Mouse (Mus musculus) heart, embryonic 11.5 days (tissue): Measurements from ENCODE around the gene Ptprn2. TPM values are rescaled to one million over a fixed set of nuclear protein-coding genes. Genes with fewer than 3 reads are reported as not detected.

Source experiments
- ATAC-seq: fragments of 200-750 bp; cut with Nextera tagmentation; replicated peaks from 2 replicates; pipeline ENCODE4 v1.8.0; 2017; ENCODE audit warnings: moderate library complexity; ENCODE audit not compliant: insufficient number of reproducible peaks, low FRiP score, low TSS enrichment
- H3K27ac ChIP-seq: fragments of 300-500 bp; sonication (generic); 2 replicates; pipeline ENCODE4 v1.5.1; 2014; ENCODE audit warnings: mild to moderate bottlenecking, low read depth, low read length
- H3K27me3 ChIP-seq: fragments of 300-500 bp; sonication (generic); 2 replicates; pipeline ENCODE4 v1.6.1; 2014; ENCODE audit warnings: mild to moderate bottlenecking, low read length, mixed read lengths; ENCODE audit not compliant: control insufficient read depth, insufficient read depth
- H3K36me3 ChIP-seq: fragments of 300-500 bp; sonication (generic); 2 replicates; pipeline ENCODE4 v1.6.1; 2014; ENCODE audit warnings: mild to moderate bottlenecking, low read length, moderate library complexity, mixed read lengths; ENCODE audit not compliant: control insufficient read depth, insufficient read depth
- H3K4me1 ChIP-seq: fragments of 300-500 bp; sonication (generic); 2 replicates; pipeline ENCODE4 v1.6.1; 2014; ENCODE audit warnings: low read length; ENCODE audit not compliant: control insufficient read depth, insufficient read depth
- H3K4me2 ChIP-seq: fragments of 300-500 bp; sonication (generic); 2 replicates; pipeline ENCODE4 v1.6.1; 2014; ENCODE audit warnings: mild to moderate bottlenecking, moderate library complexity
- H3K4me3 ChIP-seq: fragments of 300-500 bp; sonication (generic); 2 replicates; pipeline ENCODE4 v1.5.1; 2014; ENCODE audit warnings: low read depth, low read length
- H3K9ac ChIP-seq: fragments of 300-500 bp; sonication (generic); 2 replicates; pipeline ENCODE4 v1.6.1; 2014; ENCODE audit warnings: mild to moderate bottlenecking, low read depth, low read length, moderate library complexity
- H3K9me3 ChIP-seq: fragments of 300-500 bp; sonication (generic); replicated peaks from 2 replicates; pipeline ENCODE4 v1.6.1; 2016; ENCODE audit warnings: low read length; ENCODE audit not compliant: control insufficient read depth
- WGBS: fragments of 180-500 bp; shearing (Covaris S2); extraction: QIAGEN DNeasy Blood & Tissue Kit; methylation state at CpG from one replicate; pipeline ENCODE4 v1.1.7; 2014; ENCODE audit not compliant: insufficient replicate concordance; 5-methylcytosine and 5-hydroxymethylcytosine counted together
- polyA plus RNA-seq: library from polyadenylated mRNA; unstranded; fragments of >200 nt; fragmentation: Nextera tagmentation; extraction: Ambion mirVana; gene quantifications from 2 replicates; pipeline ENCODE4 v1.2.1, GENCODE M21; 2014

The Ptprn2 gene
- polyA plus RNA-seq, 1 experiment from 2014 or later, result not detected

DNA sequence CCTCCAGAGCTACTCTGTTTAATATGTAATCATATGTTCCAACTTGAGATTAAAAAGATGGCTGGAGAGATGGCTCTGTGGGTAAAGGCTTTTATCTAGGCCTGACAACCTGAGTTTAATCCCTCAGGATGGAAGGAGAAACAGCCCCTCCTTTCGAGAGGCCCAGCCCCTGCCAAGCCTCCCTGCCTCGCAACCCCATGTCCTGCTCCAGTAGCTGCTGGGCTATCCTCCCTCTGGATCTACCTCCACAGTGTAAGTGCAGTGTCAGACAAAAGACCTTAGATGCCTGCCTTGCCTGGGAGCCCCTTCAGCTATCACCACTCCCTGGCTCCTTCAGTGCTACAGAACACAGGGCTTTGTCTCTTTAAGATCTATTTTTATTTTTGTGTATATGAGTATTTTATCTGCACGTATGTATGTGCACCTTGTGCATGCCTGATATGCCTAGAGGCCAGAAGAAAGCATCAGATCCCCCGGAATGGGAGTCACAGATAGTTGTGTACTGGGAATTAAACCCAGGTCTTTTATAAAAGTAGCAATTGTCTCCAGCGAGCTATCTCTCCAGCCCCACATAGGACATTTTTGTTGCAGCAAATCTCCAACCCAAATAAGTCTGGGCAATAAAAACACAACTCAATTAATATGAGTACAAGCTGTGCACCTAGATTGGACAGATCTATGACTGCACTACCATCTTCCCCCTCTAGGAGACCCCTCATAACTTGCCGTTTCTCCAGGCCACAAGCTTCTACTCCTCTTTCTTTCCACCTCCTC, 775.1 kb downstream of the Ptprn2 start:
- no peak overlapping the region for H3K9ac ChIP-seq
- no peaks in the 10 kb centered on the region for H3K36me3 ChIP-seq
- no peak overlapping the region for H3K4me2 ChIP-seq
- no peaks in the 10 kb centered on the region for H3K4me1 ChIP-seq
- no peak overlapping the region for H3K4me3 ChIP-seq
- H3K9me3 ChIP-seq, result no peaks in the 10 kb centered on the region
- H3K27me3 ChIP-seq, result peaks cover 15% of the 10 kb centered on the region
- WGBS, result 57% methylated on average over 6 of the region's 6 CpGs
- H3K27ac ChIP-seq, result no peak overlapping the region
- no peak for ATAC-seq

DNA sequence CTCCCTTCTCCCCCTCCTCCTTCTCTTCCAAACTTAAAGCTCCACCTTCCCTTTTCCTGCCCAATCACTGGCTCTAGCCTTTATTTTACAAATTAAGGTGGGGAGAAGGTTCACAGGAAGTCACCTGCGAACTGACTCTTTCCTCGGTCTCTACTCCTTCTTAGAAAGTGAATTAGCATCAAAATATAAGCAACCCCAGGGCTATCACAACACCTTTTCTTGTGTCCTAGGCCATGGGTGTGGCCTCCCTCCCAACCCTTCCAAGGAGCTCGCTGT, 775.6 kb downstream of the Ptprn2 start:
- no peak for ATAC-seq
- Histone ChIP-seq H3K4me2 (no peak overlapping the region), H3K36me3 (no peaks in the 10 kb centered on the region), H3K4me1 (no peaks in the 10 kb centered on the region), H3K4me3 (no peak overlapping the region), H3K27ac (no peak overlapping the region), H3K9ac (no peak overlapping the region), H3K9me3 (no peaks in the 10 kb centered on the region), H3K27me3 (peaks cover 15% of the 10 kb centered on the region)
- 29% methylated on average over 3 of the region's 3 CpGs for WGBS

DNA sequence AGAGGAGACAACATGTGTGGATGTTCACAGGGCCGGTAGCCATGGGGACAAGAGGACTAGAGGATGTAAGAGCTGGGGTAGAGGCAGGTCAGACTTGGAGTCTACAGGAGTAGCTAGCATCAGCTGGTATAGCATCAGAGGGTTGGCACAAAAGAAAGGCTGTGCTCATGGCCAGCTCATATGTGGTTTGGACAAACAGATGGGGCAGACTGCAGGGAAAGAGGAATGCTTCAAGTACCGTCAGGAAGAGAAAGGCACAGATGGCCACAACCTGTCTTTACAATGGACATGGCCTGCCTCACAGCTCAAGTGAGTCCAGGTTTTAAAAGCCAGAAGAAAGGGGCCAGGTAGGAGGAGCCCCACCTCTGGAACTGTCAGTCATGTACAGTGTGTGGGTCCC, 776.5 kb downstream of the Ptprn2 start:
- H3K27me3 ChIP-seq, result peaks cover 13% of the 10 kb centered on the region
- no peak for ATAC-seq
- H3K4me2 ChIP-seq, result no peak overlapping the region
- no peaks in the 10 kb centered on the region for H3K4me1 ChIP-seq
- no peaks in the 10 kb centered on the region for H3K9me3 ChIP-seq
- no peak overlapping the region for H3K27ac ChIP-seq
- H3K9ac ChIP-seq, result no peak overlapping the region
- WGBS, result 73% methylated on average over 2 of the region's 2 CpGs
- H3K36me3 ChIP-seq, result no peaks in the 10 kb centered on the region
- no peak overlapping the region for H3K4me3 ChIP-seq

DNA sequence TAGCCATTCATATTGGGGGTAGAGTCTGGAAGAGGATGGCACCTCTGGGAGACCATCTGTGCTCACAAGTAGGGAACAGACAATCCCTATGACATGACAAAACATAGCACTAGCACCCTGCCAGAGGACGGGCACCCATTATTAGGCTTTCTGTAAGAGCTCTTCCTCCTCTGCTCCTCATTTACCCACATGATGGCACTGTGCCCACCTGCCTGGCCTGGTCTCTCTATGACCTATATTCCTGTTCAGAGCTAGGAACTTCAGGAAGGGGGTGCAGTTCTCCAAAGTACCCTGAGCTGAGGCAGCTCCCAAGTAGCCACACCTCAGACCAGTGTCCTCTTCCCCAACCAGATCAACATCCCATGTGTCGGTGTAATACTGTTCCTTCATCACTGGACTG, 777.6 kb downstream of the Ptprn2 start:
- Histone ChIP-seq H3K4me1 (no peaks in the 10 kb centered on the region), H3K9ac (no peak overlapping the region), H3K27ac (no peak overlapping the region), H3K27me3 (peaks cover 9% of the 10 kb centered on the region), H3K4me3 (no peak overlapping the region), H3K4me2 (no peak overlapping the region), H3K36me3 (no peaks in the 10 kb centered on the region), H3K9me3 (no peaks in the 10 kb centered on the region)
- ATAC-seq, result no peak
- WGBS, result 61% methylated on average over 2 of the region's 2 CpGs

DNA sequence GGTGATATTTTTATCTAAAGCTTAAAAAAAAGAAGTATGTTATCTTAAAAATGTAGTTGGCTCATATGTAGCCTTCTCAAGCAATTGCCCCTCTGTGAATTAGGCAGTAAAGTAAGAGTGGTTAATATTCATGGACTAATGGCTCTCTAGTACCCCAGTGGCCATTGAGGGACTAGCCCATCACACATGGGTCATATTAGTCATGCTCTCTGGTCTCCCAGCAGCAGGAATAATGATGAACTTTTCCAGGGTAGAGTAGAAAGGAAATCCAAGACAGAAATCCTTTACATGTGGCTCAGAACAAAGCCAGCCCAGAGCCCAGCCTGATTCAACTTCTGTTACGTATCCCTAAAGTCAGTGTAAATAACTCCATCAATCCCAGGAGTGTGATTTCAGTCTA, 779.7 kb downstream of the Ptprn2 start:
- Histone ChIP-seq H3K4me3 (no peak overlapping the region), H3K27ac (no peak overlapping the region), H3K4me1 (no peaks in the 10 kb centered on the region), H3K9ac (no peak overlapping the region), H3K27me3 (0 out of 2 replicates have a peak, but pooled peaks cover 2% of the 10 kb centered on the region), H3K36me3 (no peaks in the 10 kb centered on the region), H3K9me3 (no peaks in the 10 kb centered on the region), H3K4me2 (no peak overlapping the region)
- WGBS, result 75% methylated on average over 1 of the region's 1 CpGs
- no peak for ATAC-seq

DNA sequence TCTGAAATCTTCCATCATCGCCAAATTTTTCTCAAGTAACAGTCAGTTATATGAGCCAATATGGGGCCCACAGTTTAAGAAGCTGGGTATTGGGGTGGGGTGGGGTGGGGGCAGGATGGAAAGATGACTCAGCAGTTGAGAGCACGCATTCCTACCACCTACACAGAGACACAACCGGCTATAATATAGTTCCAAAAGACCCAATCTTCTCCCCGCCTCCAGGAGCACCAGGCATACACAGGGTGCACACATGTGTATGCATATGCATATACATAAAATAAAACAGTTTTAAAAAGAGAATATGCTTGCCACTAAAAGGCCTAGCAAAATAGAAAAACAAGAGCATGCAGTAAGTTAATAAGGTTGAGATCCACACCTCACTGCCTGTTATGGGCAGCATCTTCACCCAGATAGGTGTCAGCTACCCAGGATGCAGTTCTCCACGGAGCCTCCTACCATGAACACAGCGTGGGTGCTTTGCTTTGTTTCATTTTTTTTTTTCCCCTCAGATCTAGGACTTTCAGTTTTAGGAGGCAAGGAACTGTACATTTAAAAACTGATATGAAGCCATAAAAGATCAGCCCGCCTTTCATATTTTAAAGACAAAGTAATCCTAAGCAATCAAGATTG, 783.1 kb downstream of the Ptprn2 start:
- Histone ChIP-seq H3K4me3 (no peak overlapping the region), H3K9ac (no peak overlapping the region), H3K9me3 (no peaks in the 10 kb centered on the region), H3K27ac (no peak overlapping the region), H3K4me1 (no peaks in the 10 kb centered on the region), H3K4me2 (no peak overlapping the region), H3K27me3 (no peaks in the 10 kb centered on the region), H3K36me3 (no peaks in the 10 kb centered on the region)
- WGBS, result 73% methylated on average over 7 of the region's 7 CpGs
- no peak for ATAC-seq

DNA sequence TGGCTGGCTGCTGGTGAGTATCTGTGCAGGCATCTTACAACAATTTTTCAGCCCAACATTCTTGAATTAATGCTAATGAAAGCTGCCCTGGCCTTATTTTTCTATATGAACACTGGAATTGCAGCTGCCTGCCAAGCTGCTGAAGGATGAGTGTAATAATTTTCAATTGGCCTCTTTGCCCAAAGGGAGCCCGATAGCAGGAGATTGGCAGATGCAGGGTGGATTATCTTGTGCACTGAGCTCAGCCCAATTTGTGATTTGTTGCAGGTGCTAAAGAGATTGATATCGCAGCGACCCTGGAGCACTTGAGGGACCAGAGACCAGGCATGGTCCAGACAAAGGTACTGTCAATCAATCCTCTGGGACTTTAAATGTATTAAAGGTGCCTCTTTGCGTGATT, 783.8 kb downstream of the Ptprn2 start:
- H3K4me3 ChIP-seq, result no peak overlapping the region
- 83% methylated on average over 4 of the region's 4 CpGs for WGBS
- no peak overlapping the region for H3K27ac ChIP-seq
- no peak for ATAC-seq
- H3K9ac ChIP-seq, result no peak overlapping the region
- H3K36me3 ChIP-seq, result no peaks in the 10 kb centered on the region
- H3K27me3 ChIP-seq, result no peaks in the 10 kb centered on the region
- no peak overlapping the region for H3K4me2 ChIP-seq
- no peaks in the 10 kb centered on the region for H3K4me1 ChIP-seq
- no peaks in the 10 kb centered on the region for H3K9me3 ChIP-seq

DNA sequence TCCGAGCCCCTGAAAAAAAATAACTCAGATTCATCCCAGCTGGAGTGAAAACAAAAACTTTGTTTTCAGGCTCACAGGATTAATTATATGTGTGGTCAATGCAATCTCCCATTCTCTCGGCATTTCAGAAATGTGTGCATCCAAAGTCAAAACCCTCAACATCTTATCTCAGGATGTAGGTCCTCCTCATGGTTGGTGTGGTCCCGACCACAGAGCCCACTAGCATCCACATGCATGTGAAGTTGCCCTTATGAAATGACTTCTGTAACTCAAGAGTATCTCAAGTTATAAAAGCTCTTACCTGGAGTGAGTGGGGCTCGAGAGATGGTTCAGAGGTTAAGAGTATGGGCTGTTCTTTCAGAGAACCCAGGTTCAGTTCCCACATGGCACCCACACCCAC, 784.7 kb downstream of the Ptprn2 start:
- ATAC-seq, result no peak
- Histone ChIP-seq H3K27me3 (no peaks in the 10 kb centered on the region), H3K27ac (no peak overlapping the region)

DNA sequence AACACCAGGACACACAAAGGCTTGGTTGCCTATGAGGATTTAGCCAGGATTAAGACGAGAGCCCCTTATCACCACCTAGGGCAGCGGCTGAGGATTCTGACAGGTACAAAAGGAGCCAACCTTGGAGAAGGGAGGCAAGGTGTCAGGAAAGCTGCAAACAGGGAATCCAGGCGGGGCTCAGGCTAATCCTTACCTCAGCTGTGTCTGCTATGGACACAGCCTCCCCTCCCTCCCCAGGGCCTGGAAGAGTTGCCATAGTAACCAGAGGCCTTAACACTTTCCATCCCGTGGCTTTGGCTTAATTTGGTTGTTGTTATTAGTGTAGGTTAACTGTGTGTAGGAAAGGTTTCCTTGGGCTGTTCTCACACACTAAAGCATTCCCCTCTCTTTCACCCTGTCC, 787.6 kb downstream of the Ptprn2 start:
- H3K27ac ChIP-seq, result no peak overlapping the region
- H3K27me3 ChIP-seq, result no peaks in the 10 kb centered on the region
- no peak overlapping the region for H3K4me2 ChIP-seq
- H3K4me1 ChIP-seq, result no peaks in the 10 kb centered on the region
- WGBS, result 5% methylated on average over 4 of the region's 4 CpGs
- no peaks in the 10 kb centered on the region for H3K9me3 ChIP-seq
- H3K9ac ChIP-seq, result no peak overlapping the region
- no peak overlapping the region for H3K4me3 ChIP-seq
- no peak for ATAC-seq
- no peaks in the 10 kb centered on the region for H3K36me3 ChIP-seq

More for the DNA sequence above, 784.7 kb downstream of the Ptprn2 start:
- Histone ChIP-seq H3K4me1 (no peaks in the 10 kb centered on the region), H3K4me2 (no peak overlapping the region), H3K9ac (no peak overlapping the region), H3K4me3 (no peak overlapping the region), H3K36me3 (no peaks in the 10 kb centered on the region), H3K9me3 (no peaks in the 10 kb centered on the region)
- 81% methylated on average over 4 of the region's 4 CpGs for WGBS
